Mouse (Mus musculus): ENCODE measurements at regions not wholly inside any gene's neighbourhood (a gene's known extent, or its start where the extent isn't known, plus 50 kb on each side); places are given as distances from the start of the nearest gene placed in this dataset.
A peak's percentile ranks its signal among the peaks of the same experiment; 100 is the strongest.

DNA sequence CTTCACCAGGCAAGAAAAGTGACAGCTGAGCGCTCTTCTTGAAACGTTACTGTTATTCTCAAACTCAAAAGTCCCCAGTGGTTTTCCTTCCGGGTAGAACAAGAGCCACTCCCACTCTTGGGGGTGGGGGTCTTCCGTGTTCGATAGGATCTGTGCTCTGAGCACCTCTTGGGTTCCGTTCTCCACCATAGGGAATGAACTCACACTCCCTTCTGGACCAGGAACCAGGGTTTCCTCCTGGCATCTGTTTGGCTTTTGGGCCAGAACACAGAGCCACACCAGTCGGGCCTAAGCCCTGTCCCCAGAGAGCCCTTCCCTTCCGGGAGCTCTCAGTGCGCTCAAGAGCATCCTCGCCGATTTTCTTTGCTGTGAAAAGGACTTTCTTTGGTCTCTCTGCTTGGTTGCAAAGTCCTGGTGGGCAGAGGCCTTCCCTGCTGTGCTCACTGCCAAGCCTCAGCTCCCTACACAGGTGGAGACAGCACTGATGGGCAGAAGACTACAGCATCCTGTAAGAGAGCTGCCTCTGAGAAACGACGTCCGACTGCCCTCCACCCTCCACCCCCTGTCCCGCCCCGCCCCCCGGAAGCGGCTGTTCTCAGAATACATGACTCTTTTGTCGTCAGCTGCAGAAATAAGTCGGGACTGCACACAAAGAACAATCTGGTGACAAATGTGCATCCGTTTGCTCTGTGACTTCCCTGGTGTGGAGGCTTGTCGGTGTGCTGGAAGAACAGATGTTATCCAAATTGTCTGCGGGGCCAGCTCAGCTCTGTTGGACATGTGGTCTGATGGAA lies 90.9 kb upstream of the Lef1 start:
- H3K4me1 ChIP-seq (ENCODE audit: control insufficient read depth, insufficient read depth, low read length) = peaks cover 6% of the 10 kb centered on the region; the same call in 1 of the 2 replicates
- no peaks in the 10 kb centered on the region for H3K36me3 ChIP-seq (ENCODE audit: control insufficient read depth, insufficient read depth, low read length)
- peak; percentile 45 for DNase-seq (ENCODE audit: low spot score)

DNA sequence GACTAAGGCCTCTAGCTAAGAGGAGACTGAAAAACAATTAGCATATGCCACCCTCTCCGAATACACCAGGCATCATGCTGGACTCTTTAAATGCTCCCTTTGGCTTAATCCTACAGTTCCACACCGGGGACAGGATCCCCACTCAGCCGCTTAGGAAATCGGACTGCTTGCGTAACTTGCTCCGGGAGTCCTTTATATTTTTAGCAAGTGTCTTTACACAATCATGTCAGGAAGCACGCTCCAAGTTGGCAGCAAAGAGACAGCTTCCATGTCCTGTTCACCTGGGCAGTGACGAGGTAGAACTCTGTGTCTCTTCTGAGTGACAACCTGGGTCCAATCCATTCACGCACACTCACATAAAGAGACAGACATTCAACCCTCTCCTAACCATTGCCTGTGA lies 92.4 kb upstream of the Lef1 start:
- DNase-seq (ENCODE audit: low spot score) (no peak), ATAC-seq (no peak)
- Histone ChIP-seq H3K36me3 (ENCODE audit: control insufficient read depth, insufficient read depth, low read length) (no peaks in the 10 kb centered on the region), H3K4me1 (ENCODE audit: control insufficient read depth, insufficient read depth, low read length) (peaks cover 6% of the 10 kb centered on the region; the same call in 1 of the 2 replicates), H3K27ac (ENCODE audit: low read depth, low read length) (no peak overlapping the region), H3K9me3 (replicated peaks; ENCODE audit: control insufficient read depth, low read length) (no peaks in the 10 kb centered on the region), H3K4me2 (ENCODE audit: low read length) (no peak overlapping the region), H3K9ac (ENCODE audit: low read length) (no peak overlapping the region), H3K4me3 (ENCODE audit: low read depth, low read length) (no peak overlapping the region), H3K27me3 (replicated peaks; ENCODE audit: control insufficient read depth, insufficient read depth, low read length) (no peaks in the 10 kb centered on the region)
- 83% methylated on average over 9 of the region's 9 CpGs for WGBS

More for the DNA sequence above, 90.9 kb upstream of the Lef1 start:
- H3K9ac ChIP-seq (ENCODE audit: low read length) = 0 out of 2 replicates have a peak overlapping the region, but pooled peaks have one; percentile 48
- peak overlapping the region; percentile 33 for H3K4me2 ChIP-seq (ENCODE audit: low read length)
- H3K27ac ChIP-seq (ENCODE audit: low read depth, low read length) = 0 out of 2 replicates have a peak overlapping the region, but pooled peaks have one; percentile 21
- ATAC-seq = peak; percentile 78
- H3K27me3 ChIP-seq (replicated peaks; ENCODE audit: control insufficient read depth, insufficient read depth, low read length) = no peaks in the 10 kb centered on the region
- H3K9me3 ChIP-seq (replicated peaks; ENCODE audit: control insufficient read depth, low read length) = no peaks in the 10 kb centered on the region
- H3K4me3 ChIP-seq (ENCODE audit: low read depth, low read length) = 0 out of 2 replicates have a peak overlapping the region, but pooled peaks have one; percentile 1
- WGBS = 27% methylated on average over 23 of the region's 23 CpGs

DNA sequence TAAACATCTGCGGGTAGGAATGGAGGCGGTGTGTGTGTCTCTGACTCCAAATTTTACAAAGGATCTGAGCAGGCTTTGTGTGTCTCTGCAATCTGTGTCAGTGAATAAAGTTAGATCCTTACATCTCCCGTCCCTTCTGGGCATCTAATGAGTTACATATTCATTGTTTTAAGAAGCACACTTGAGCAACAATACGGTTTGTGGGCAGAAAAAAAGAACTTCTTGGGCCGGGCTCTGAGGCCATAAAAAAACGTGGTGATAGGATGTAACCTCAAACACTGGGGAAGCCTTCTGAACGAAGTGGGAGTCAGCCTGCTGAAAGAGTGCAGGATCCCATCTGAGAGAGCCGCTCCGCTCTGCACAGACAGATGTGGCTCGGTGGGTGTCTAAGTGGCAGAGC lies 94.2 kb upstream of the Lef1 start:
- ATAC-seq (no peak), DNase-seq (ENCODE audit: low spot score) (no peak)
- H3K4me1 ChIP-seq (ENCODE audit: control insufficient read depth, insufficient read depth, low read length) = peaks cover 6% of the 10 kb centered on the region; the same call in 1 of the 2 replicates
- H3K36me3 ChIP-seq (ENCODE audit: control insufficient read depth, insufficient read depth, low read length) = no peaks in the 10 kb centered on the region
- no peaks in the 10 kb centered on the region for H3K9me3 ChIP-seq (replicated peaks; ENCODE audit: control insufficient read depth, low read length)
- H3K4me3 ChIP-seq (ENCODE audit: low read depth, low read length) = no peak overlapping the region
- WGBS = 58% methylated on average over 10 of the region's 10 CpGs
- no peak overlapping the region for H3K9ac ChIP-seq (ENCODE audit: low read length)
- H3K4me2 ChIP-seq (ENCODE audit: low read length) = no peak overlapping the region
- H3K27ac ChIP-seq (ENCODE audit: low read depth, low read length) = no peak overlapping the region
- no peaks in the 10 kb centered on the region for H3K27me3 ChIP-seq (replicated peaks; ENCODE audit: control insufficient read depth, insufficient read depth, low read length)

DNA sequence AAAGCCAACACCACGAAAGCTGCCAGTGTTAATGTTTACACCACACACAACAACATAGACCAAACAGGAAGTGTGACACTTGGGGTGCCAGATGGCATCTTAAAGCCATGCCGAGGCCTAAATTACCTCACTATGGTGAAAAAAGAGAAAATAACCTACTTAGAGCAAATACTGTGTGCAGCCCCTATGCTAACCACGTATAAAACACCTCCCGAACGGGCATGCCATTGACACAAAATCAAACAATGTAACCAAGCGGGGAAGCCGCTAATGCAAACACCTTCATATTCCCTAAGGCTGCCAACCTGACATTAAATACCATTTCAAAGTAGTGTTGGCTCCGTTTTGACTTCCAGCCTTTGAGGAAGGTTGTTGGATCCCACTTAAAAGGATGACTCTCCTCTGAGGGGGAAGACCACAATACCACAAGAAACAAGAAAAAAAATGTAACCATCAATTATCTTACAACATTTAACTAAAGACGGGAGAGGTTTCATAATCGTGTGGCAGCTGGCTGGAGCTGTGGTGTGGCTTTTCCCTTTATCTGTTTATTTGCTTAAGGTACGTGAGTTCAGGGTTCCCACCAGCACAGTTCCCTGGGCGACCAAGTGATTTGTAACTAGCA lies 96.1 kb upstream of the Lef1 start:
- WGBS = 82% methylated on average over 12 of the region's 12 CpGs
- H3K4me1 ChIP-seq (ENCODE audit: control insufficient read depth, insufficient read depth, low read length) = peaks cover under 1% of the 10 kb centered on the region; the same call in 1 of the 2 replicates
- no peaks in the 10 kb centered on the region for H3K27me3 ChIP-seq (replicated peaks; ENCODE audit: control insufficient read depth, insufficient read depth, low read length)
- DNase-seq (ENCODE audit: low spot score) = no peak
- no peak overlapping the region for H3K4me3 ChIP-seq (ENCODE audit: low read depth, low read length)
- H3K36me3 ChIP-seq (ENCODE audit: control insufficient read depth, insufficient read depth, low read length) = no peaks in the 10 kb centered on the region
- H3K9me3 ChIP-seq (replicated peaks; ENCODE audit: control insufficient read depth, low read length) = no peaks in the 10 kb centered on the region
- no peak overlapping the region for H3K27ac ChIP-seq (ENCODE audit: low read depth, low read length)
- H3K4me2 ChIP-seq (ENCODE audit: low read length) = no peak overlapping the region
- no peak for ATAC-seq
- H3K9ac ChIP-seq (ENCODE audit: low read length) = no peak overlapping the region

DNA sequence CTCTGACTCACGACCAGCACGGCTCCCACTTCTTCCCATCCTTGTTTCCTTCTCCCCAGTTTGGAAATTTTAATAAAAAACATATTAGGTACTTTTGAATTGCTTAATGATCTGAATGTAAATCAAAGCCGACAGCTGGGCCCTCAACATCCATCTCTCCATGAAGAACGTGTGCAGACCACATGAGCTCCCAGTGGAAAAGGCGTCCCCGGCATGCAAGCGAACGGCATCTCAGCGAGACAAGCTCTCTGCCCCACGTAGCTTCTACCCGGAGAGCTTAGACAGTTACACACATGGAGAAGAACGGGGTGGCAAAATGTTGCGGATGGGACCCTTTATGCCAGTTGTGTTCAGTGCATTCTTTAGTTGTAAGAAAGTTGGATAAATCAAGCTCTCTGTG lies 109.6 kb upstream of the Lef1 start:
- Histone ChIP-seq H3K27me3 (replicated peaks; ENCODE audit: control insufficient read depth, insufficient read depth, low read length) (no peaks in the 10 kb centered on the region), H3K27ac (ENCODE audit: low read depth, low read length) (no peak overlapping the region), H3K4me1 (ENCODE audit: control insufficient read depth, insufficient read depth, low read length) (no peaks in the 10 kb centered on the region), H3K9me3 (replicated peaks; ENCODE audit: control insufficient read depth, low read length) (no peaks in the 10 kb centered on the region), H3K4me3 (ENCODE audit: low read depth, low read length) (no peak overlapping the region), H3K9ac (ENCODE audit: low read length) (no peak overlapping the region), H3K4me2 (ENCODE audit: low read length) (no peak overlapping the region), H3K36me3 (ENCODE audit: control insufficient read depth, insufficient read depth, low read length) (no peaks in the 10 kb centered on the region)
- 89% methylated on average over 13 of the region's 13 CpGs for WGBS
- DNase-seq (ENCODE audit: low spot score) (no peak), ATAC-seq (no peak)

DNA sequence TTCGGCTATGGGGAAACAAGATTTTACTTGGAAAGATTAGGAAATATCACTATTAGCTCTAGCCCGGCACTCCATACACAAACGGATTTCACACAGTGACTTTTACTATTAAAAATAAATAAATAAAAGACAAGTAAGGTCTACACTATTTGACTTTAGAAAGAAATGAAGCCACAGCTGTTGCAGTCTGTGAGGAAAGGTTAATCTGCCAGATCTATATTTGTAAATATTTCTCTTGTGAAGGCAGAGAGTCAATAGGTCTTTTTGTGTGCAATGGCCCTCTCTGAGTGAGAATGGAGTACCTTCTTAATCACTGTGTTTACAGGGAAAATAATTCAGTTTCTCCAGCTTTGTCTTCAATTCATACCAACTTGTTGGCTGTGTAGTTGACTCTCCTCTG lies 110.0 kb upstream of the Lef1 start:
- Histone ChIP-seq H3K27ac (ENCODE audit: low read depth, low read length) (no peak overlapping the region), H3K27me3 (replicated peaks; ENCODE audit: control insufficient read depth, insufficient read depth, low read length) (no peaks in the 10 kb centered on the region), H3K4me2 (ENCODE audit: low read length) (no peak overlapping the region), H3K36me3 (ENCODE audit: control insufficient read depth, insufficient read depth, low read length) (no peaks in the 10 kb centered on the region), H3K4me1 (ENCODE audit: control insufficient read depth, insufficient read depth, low read length) (no peaks in the 10 kb centered on the region), H3K4me3 (ENCODE audit: low read depth, low read length) (no peak overlapping the region), H3K9me3 (replicated peaks; ENCODE audit: control insufficient read depth, low read length) (no peaks in the 10 kb centered on the region), H3K9ac (ENCODE audit: low read length) (no peak overlapping the region)
- no peak for ATAC-seq
- DNase-seq (ENCODE audit: low spot score) = no peak
- 61% methylated on average over 3 of the region's 3 CpGs for WGBS

DNA sequence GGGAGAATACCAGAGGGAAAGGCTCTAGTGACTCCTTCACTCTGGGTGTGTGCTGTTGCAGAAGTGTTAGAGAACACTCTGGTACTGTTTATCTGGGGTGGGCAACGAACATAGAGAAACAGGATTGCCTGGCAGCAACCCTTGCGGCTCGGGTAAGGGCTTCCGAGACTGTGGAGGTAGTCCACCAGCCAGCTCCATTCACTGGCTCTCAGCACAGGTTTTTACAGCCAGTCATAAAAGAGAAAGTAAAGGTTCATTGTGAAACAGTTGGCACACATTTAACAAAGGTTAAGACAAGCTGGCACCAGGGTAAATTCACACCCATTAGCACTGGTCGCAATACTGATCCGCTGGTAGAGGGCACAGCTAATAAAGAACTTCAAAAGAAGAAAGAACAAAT lies 110.5 kb upstream of the Lef1 start:
- WGBS = 32% methylated on average over 6 of the region's 6 CpGs

DNA sequence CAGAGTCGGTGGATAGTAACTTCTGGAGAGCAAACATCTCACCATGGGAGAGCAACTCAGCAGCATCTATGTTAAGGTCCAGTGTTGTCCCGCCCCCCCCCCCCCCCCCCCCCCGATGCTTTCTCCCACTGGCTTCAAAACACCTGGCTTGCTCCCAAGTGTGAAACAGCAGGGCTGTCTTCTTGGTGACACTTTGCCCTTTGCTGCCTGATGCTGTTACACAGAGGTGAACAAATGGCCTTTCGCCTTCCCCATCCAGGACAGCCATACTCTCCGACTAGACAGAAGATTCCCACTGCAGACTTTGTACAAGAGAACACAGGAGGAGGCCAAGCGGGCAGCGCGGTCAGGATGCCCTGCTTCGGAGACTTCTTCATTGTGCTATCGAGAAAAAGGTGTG lies 111.8 kb upstream of the Lef1 start:
- no peak for DNase-seq (ENCODE audit: low spot score)
- no peak for ATAC-seq
- Histone ChIP-seq H3K9ac (ENCODE audit: low read length) (no peak overlapping the region), H3K27me3 (replicated peaks; ENCODE audit: control insufficient read depth, insufficient read depth, low read length) (no peaks in the 10 kb centered on the region), H3K4me3 (ENCODE audit: low read depth, low read length) (no peak overlapping the region), H3K4me2 (ENCODE audit: low read length) (no peak overlapping the region), H3K27ac (ENCODE audit: low read depth, low read length) (no peak overlapping the region), H3K36me3 (ENCODE audit: control insufficient read depth, insufficient read depth, low read length) (no peaks in the 10 kb centered on the region), H3K9me3 (replicated peaks; ENCODE audit: control insufficient read depth, low read length) (no peaks in the 10 kb centered on the region), H3K4me1 (ENCODE audit: control insufficient read depth, insufficient read depth, low read length) (no peaks in the 10 kb centered on the region)
- WGBS = 85% methylated on average over 8 of the region's 10 CpGs

More for the DNA sequence above, 110.5 kb upstream of the Lef1 start:
- no peaks in the 10 kb centered on the region for H3K27me3 ChIP-seq (replicated peaks; ENCODE audit: control insufficient read depth, insufficient read depth, low read length)
- no peaks in the 10 kb centered on the region for H3K36me3 ChIP-seq (ENCODE audit: control insufficient read depth, insufficient read depth, low read length)
- no peaks in the 10 kb centered on the region for H3K4me1 ChIP-seq (ENCODE audit: control insufficient read depth, insufficient read depth, low read length)
- no peak overlapping the region for H3K4me2 ChIP-seq (ENCODE audit: low read length)
- peak; percentile 34; the same call in 1 of the 2 replicates for ATAC-seq
- no peak overlapping the region for H3K27ac ChIP-seq (ENCODE audit: low read depth, low read length)
- no peak overlapping the region for H3K9ac ChIP-seq (ENCODE audit: low read length)
- DNase-seq (ENCODE audit: low spot score) = peak; percentile 44
- H3K4me3 ChIP-seq (ENCODE audit: low read depth, low read length) = no peak overlapping the region
- H3K9me3 ChIP-seq (replicated peaks; ENCODE audit: control insufficient read depth, low read length) = no peaks in the 10 kb centered on the region

DNA sequence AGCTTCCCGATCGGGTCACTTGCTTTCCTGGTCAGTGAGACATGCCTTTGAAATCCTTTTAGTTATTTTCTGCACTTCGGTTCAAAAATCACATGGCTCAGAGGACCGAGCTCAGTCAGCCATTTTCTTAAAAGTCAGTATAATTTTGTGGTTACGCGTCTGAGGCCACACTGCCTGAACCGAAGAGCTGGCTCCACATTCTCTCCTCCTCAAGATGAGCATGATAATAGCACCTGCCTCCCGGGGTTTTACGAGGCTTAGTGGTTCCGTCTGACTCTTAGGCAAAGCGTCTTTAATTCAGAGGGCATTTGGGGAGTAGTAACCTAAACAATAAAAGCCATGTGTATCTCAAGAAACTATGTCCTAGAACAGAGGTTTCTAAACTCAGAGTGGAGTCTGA lies 113.5 kb upstream of the Lef1 start:
- Histone ChIP-seq H3K9ac (ENCODE audit: low read length) (no peak overlapping the region), H3K4me3 (ENCODE audit: low read depth, low read length) (no peak overlapping the region), H3K9me3 (replicated peaks; ENCODE audit: control insufficient read depth, low read length) (no peaks in the 10 kb centered on the region), H3K4me1 (ENCODE audit: control insufficient read depth, insufficient read depth, low read length) (no peaks in the 10 kb centered on the region), H3K27ac (ENCODE audit: low read depth, low read length) (no peak overlapping the region), H3K4me2 (ENCODE audit: low read length) (no peak overlapping the region), H3K36me3 (ENCODE audit: control insufficient read depth, insufficient read depth, low read length) (no peaks in the 10 kb centered on the region), H3K27me3 (replicated peaks; ENCODE audit: control insufficient read depth, insufficient read depth, low read length) (no peaks in the 10 kb centered on the region)
- ATAC-seq (no peak), DNase-seq (ENCODE audit: low spot score) (no peak)
- WGBS = 63% methylated on average over 11 of the region's 11 CpGs
